Mouse (Mus musculus): ENCODE measurements at regions not wholly inside any gene's neighbourhood (a gene's known extent, or its start where the extent isn't known, plus 50 kb on each side); places are given as distances from the start of the nearest gene placed in this dataset.

DNA sequence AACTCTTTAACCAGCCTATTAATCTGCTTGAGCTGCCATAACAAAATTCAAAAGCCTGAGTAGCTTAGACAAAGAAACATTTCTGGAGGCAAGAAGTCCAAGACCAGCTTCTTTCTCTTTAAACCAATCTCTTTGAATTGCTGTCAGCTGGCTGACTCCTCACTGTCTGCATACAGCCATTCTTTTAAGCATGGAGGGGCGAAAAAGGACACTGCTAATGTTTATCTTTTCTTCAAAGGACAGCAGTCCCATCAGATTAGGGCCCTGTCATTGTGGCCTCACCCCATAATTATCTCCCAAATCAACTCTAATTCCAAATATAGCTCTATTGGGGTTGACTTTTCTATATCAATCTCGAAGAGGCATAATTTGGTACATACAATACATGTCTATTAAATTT is 813.1 kb upstream of the Lcorl start:
- H3K9ac ChIP-seq (ENCODE audit: low read length), result no peak overlapping the region
- 32% methylated on average over 2 of the region's 2 CpGs for WGBS
- no peak overlapping the region for H3K4me2 ChIP-seq (ENCODE audit: low read depth, low read length)
- H3K27ac ChIP-seq (ENCODE audit: low read length), result no peak overlapping the region
- H3K4me1 ChIP-seq (replicated peaks; ENCODE audit: control insufficient read depth, insufficient read depth, low read length), result no peaks in the 10 kb centered on the region; the same call in 1 of the 2 replicates
- ATAC-seq (ENCODE audit: low read depth), result peak; percentile 54; the same call in 1 of the 2 replicates
- no peak overlapping the region for H3K4me3 ChIP-seq (ENCODE audit: low read length)
- H3K36me3 ChIP-seq (ENCODE audit: control insufficient read depth, insufficient read depth, low read length), result no peaks in the 10 kb centered on the region
- no peaks in the 10 kb centered on the region for H3K27me3 ChIP-seq (ENCODE audit: control insufficient read depth, insufficient read depth, low read depth, low read length)
- H3K9me3 ChIP-seq (ENCODE audit: control insufficient read depth, low read length), result no peaks in the 10 kb centered on the region

DNA sequence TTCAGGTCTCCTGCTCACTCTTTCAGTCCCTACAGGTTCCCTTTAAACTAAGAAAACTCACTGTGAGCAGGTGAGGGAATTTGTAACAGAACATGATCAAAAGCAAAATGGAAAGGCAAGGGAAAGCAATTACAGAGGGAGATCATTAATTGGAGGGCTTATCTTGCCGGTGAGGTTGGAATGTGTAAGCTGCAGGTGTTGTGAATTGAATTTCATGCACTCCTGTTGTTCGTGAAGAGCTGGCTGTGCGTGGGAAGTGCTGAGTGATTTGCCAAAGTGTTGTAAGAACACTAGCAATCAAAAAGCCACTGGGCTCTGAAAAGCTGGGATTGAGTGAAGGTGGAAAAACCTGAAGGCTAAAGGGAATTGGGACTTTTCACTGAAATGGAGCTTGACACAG is 808.8 kb upstream of the Lcorl start:
- no peak overlapping the region for H3K4me2 ChIP-seq (ENCODE audit: low read depth, low read length)
- no peaks in the 10 kb centered on the region for H3K27me3 ChIP-seq (ENCODE audit: control insufficient read depth, insufficient read depth, low read depth, low read length)
- no peaks in the 10 kb centered on the region for H3K36me3 ChIP-seq (ENCODE audit: control insufficient read depth, insufficient read depth, low read length)
- 23% methylated on average over 3 of the region's 3 CpGs for WGBS
- H3K4me1 ChIP-seq (replicated peaks; ENCODE audit: control insufficient read depth, insufficient read depth, low read length), result no peaks in the 10 kb centered on the region
- no peak for ATAC-seq (ENCODE audit: low read depth)
- no peak overlapping the region for H3K9ac ChIP-seq (ENCODE audit: low read length)
- no peak overlapping the region for H3K27ac ChIP-seq (ENCODE audit: low read length)
- no peak overlapping the region for H3K4me3 ChIP-seq (ENCODE audit: low read length)
- no peaks in the 10 kb centered on the region for H3K9me3 ChIP-seq (ENCODE audit: control insufficient read depth, low read length)

DNA sequence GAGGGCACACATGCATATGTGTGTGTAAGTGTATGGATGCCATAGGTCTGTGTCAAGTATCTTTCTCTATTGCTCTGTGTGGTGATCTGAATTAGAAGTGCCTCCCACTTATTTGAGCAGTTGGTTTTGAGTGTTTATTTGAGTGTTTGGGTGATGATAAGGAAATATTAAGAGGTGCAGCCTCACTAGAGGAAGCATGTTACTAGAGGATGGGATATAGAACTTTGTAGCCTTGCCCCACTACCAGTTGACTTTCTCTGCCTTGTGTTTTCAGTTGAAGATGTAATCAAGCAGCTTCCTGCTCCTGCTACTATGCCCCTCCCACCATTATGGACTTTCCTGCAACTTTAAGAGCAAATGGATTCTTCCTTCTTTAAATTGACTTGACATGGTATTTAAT is 799.6 kb upstream of the Lcorl start:
- ATAC-seq (ENCODE audit: low read depth), result no peak
- H3K4me3 ChIP-seq (ENCODE audit: low read length), result no peak overlapping the region
- no peaks in the 10 kb centered on the region for H3K27me3 ChIP-seq (ENCODE audit: control insufficient read depth, insufficient read depth, low read depth, low read length)
- H3K27ac ChIP-seq (ENCODE audit: low read length), result no peak overlapping the region
- H3K9me3 ChIP-seq (ENCODE audit: control insufficient read depth, low read length), result no peaks in the 10 kb centered on the region
- H3K9ac ChIP-seq (ENCODE audit: low read length), result no peak overlapping the region
- H3K4me1 ChIP-seq (replicated peaks; ENCODE audit: control insufficient read depth, insufficient read depth, low read length), result no peaks in the 10 kb centered on the region
- H3K36me3 ChIP-seq (ENCODE audit: control insufficient read depth, insufficient read depth, low read length), result no peaks in the 10 kb centered on the region
- no peak overlapping the region for H3K4me2 ChIP-seq (ENCODE audit: low read depth, low read length)

DNA sequence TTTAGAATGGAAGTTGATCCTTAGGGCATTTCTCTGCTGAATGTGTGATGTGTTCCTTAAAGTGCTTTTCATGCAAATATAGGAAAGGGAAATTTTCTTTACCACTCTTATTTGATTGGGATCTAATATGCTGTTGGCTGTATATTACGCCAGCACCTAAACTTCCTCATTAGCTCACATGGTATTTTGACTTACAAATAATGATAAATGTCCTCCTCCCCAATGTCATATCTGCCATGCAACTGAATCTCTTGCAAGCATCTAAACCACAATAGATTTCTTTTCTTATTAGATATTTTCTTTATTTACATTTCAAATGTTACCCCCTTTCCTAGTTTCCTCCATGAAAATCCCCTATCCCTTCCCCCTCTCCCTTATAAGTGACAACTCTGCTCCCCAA is 796.8 kb upstream of the Lcorl start:
- ATAC-seq (ENCODE audit: low read depth), result no peak
- Histone ChIP-seq H3K9me3 (ENCODE audit: control insufficient read depth, low read length) (no peaks in the 10 kb centered on the region), H3K36me3 (ENCODE audit: control insufficient read depth, insufficient read depth, low read length) (no peaks in the 10 kb centered on the region), H3K27ac (ENCODE audit: low read length) (no peak overlapping the region), H3K4me1 (replicated peaks; ENCODE audit: control insufficient read depth, insufficient read depth, low read length) (no peaks in the 10 kb centered on the region), H3K9ac (ENCODE audit: low read length) (no peak overlapping the region), H3K4me3 (ENCODE audit: low read length) (no peak overlapping the region), H3K27me3 (ENCODE audit: control insufficient read depth, insufficient read depth, low read depth, low read length) (no peaks in the 10 kb centered on the region), H3K4me2 (ENCODE audit: low read depth, low read length) (no peak overlapping the region)
- WGBS, result 98% methylated on average over 1 of the region's 1 CpGs

DNA sequence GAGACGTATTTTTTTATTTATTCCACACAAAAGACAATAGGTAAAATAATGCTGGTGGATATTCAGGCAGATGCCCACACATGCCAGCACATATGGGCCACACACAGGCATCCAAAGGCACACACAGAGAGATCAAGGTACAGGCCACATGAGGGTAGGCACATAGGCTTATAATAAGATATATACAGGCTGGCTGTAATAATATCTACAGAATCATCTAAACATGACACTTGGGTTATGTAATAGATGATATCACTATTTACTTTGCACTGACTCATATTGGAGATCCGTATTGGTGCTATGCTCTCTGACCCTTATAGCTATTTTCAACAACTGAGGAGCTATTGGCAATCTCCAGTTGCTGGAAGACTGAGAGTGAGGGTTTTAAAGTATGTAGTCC is 785.6 kb upstream of the Lcorl start:
- Histone ChIP-seq H3K4me1 (replicated peaks; ENCODE audit: control insufficient read depth, insufficient read depth, low read length) (no peaks in the 10 kb centered on the region), H3K9ac (ENCODE audit: low read length) (no peak overlapping the region), H3K36me3 (ENCODE audit: control insufficient read depth, insufficient read depth, low read length) (no peaks in the 10 kb centered on the region), H3K9me3 (ENCODE audit: control insufficient read depth, low read length) (no peaks in the 10 kb centered on the region), H3K4me3 (ENCODE audit: low read length) (no peak overlapping the region), H3K27me3 (ENCODE audit: control insufficient read depth, insufficient read depth, low read depth, low read length) (no peaks in the 10 kb centered on the region), H3K27ac (ENCODE audit: low read length) (no peak overlapping the region), H3K4me2 (ENCODE audit: low read depth, low read length) (no peak overlapping the region)
- 56% methylated on average over 2 of the region's 2 CpGs for WGBS
- no peak for ATAC-seq (ENCODE audit: low read depth)

DNA sequence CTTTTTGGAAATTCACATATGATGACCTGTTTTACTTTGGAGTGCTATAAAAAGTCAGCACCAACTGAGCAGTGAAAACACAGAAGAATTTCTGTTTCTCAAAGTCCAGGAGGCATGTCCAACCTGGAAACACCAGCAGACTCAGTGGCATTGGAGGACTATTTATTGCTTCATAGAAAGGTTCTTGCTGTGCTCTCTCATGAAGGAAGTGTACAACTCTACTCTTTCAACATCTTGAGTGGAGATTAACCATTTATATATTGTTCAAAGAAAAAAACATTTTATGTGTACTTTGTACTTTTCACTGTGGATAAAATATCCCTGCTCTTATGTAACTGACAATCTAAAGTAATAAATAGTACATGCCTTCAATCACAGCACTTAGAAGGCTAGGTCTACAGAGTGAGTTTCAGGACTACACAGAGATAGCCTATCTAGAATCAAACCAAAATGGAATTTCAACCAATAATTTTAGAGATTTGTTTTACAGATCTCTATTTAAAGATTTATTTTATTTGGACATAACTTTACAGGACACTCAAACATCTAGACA is 777.8 kb upstream of the Lcorl start:
- ATAC-seq (ENCODE audit: low read depth), result no peak
- H3K36me3 ChIP-seq (ENCODE audit: control insufficient read depth, insufficient read depth, low read length), result no peaks in the 10 kb centered on the region
- no peaks in the 10 kb centered on the region for H3K27me3 ChIP-seq (ENCODE audit: control insufficient read depth, insufficient read depth, low read depth, low read length)
- H3K27ac ChIP-seq (ENCODE audit: low read length), result no peak overlapping the region
- no peak overlapping the region for H3K9ac ChIP-seq (ENCODE audit: low read length)
- H3K4me1 ChIP-seq (replicated peaks; ENCODE audit: control insufficient read depth, insufficient read depth, low read length), result no peaks in the 10 kb centered on the region
- H3K9me3 ChIP-seq (ENCODE audit: control insufficient read depth, low read length), result no peaks in the 10 kb centered on the region
- H3K4me3 ChIP-seq (ENCODE audit: low read length), result no peak overlapping the region
- no peak overlapping the region for H3K4me2 ChIP-seq (ENCODE audit: low read depth, low read length)
